Mouse (Mus musculus): ENCODE data around the gene Sept9. TPM values are rescaled to one million over a fixed set of nuclear protein-coding genes. Genes with fewer than 3 reads are reported as not detected.

Sept9 gene
- 65.5 and 118 TPM in 2 replicates for polyA plus RNA-seq (2012; ENCODE audit: insufficient read depth, insufficient read length, missing spikeins)

- Histone ChIP-seq H3K4me3 (ENCODE audit: insufficient read depth, low read depth, low read length) (peak within 1 kb of the TSS; percentile 65), H3K4me1 (ENCODE audit: control insufficient read depth, insufficient read depth, insufficient read length, low read length) (peaks cover 17% of the 10 kb centered on the region), H3K27ac (replicated peaks; ENCODE audit: low read depth, low read length) (peak within 1 kb of the TSS; percentile 94)
Observed at GRCm38 (mm10) chr11:117199282-117200175, at the start of gene Sept9. Gene Sept9, plus strand, starts transcription at chr11:117199661.

GRCm38 (mm10) chr11:117150467-117150966, 48.9 kb upstream of the Sept9 start:
- Histone ChIP-seq H3K27ac (replicated peaks; ENCODE audit: low read depth, low read length) (no peak overlapping the region), H3K4me3 (ENCODE audit: insufficient read depth, low read depth, low read length) (no peak overlapping the region), H3K4me1 (ENCODE audit: control insufficient read depth, insufficient read depth, insufficient read length, low read length) (peaks cover 6% of the 10 kb centered on the region)

GRCm38 (mm10) chr11:117151461-117151860, 48.0 kb upstream of the Sept9 start:
- Histone ChIP-seq H3K27ac (replicated peaks; ENCODE audit: low read depth, low read length) (no peak overlapping the region), H3K4me3 (ENCODE audit: insufficient read depth, low read depth, low read length) (no peak overlapping the region), H3K4me1 (ENCODE audit: control insufficient read depth, insufficient read depth, insufficient read length, low read length) (peaks cover 6% of the 10 kb centered on the region)

GRCm38 (mm10) chr11:117152541-117152940, 46.9 kb upstream of the Sept9 start:
- no peak overlapping the region for H3K4me3 ChIP-seq (ENCODE audit: insufficient read depth, low read depth, low read length)
- H3K4me1 ChIP-seq (ENCODE audit: control insufficient read depth, insufficient read depth, insufficient read length, low read length) = peaks cover 6% of the 10 kb centered on the region
- no peak overlapping the region for H3K27ac ChIP-seq (replicated peaks; ENCODE audit: low read depth, low read length)

- H3K4me1 ChIP-seq (ENCODE audit: control insufficient read depth, insufficient read depth, insufficient read length, low read length) = peaks cover 6% of the 10 kb centered on the region
- H3K4me3 ChIP-seq (ENCODE audit: insufficient read depth, low read depth, low read length) = no peak overlapping the region
- no peak overlapping the region for H3K27ac ChIP-seq (replicated peaks; ENCODE audit: low read depth, low read length)
Observed at GRCm38 (mm10) chr11:117153553-117153952, 45.9 kb upstream of the Sept9 start.

- Histone ChIP-seq H3K4me3 (ENCODE audit: insufficient read depth, low read depth, low read length) (no peak overlapping the region), H3K27ac (replicated peaks; ENCODE audit: low read depth, low read length) (no peak overlapping the region), H3K4me1 (ENCODE audit: control insufficient read depth, insufficient read depth, insufficient read length, low read length) (peaks cover 6% of the 10 kb centered on the region)
Observed at GRCm38 (mm10) chr11:117154088-117154815, 45.2 kb upstream of the Sept9 start.

GRCm38 (mm10) chr11:117156725-117157124, 42.7 kb upstream of the Sept9 start:
- Histone ChIP-seq H3K27ac (replicated peaks; ENCODE audit: low read depth, low read length) (no peak overlapping the region), H3K4me1 (ENCODE audit: control insufficient read depth, insufficient read depth, insufficient read length, low read length) (no peaks in the 10 kb centered on the region), H3K4me3 (ENCODE audit: insufficient read depth, low read depth, low read length) (no peak overlapping the region)

- H3K4me1 ChIP-seq (ENCODE audit: control insufficient read depth, insufficient read depth, insufficient read length, low read length) = no peaks in the 10 kb centered on the region
- H3K4me3 ChIP-seq (ENCODE audit: insufficient read depth, low read depth, low read length) = no peak overlapping the region
- H3K27ac ChIP-seq (replicated peaks; ENCODE audit: low read depth, low read length) = no peak overlapping the region
Observed at GRCm38 (mm10) chr11:117158343-117158742, 41.1 kb upstream of the Sept9 start.

GRCm38 (mm10) chr11:117159257-117159945, 40.1 kb upstream of the Sept9 start:
- H3K4me1 ChIP-seq (ENCODE audit: control insufficient read depth, insufficient read depth, insufficient read length, low read length) = no peaks in the 10 kb centered on the region
- H3K27ac ChIP-seq (replicated peaks; ENCODE audit: low read depth, low read length) = no peak overlapping the region

GRCm38 (mm10) chr11:117159946-117160307, 39.5 kb upstream of the Sept9 start:
- Histone ChIP-seq H3K4me3 (ENCODE audit: insufficient read depth, low read depth, low read length) (no peak overlapping the region), H3K27ac (replicated peaks; ENCODE audit: low read depth, low read length) (no peak overlapping the region), H3K4me1 (ENCODE audit: control insufficient read depth, insufficient read depth, insufficient read length, low read length) (no peaks in the 10 kb centered on the region)

More at GRCm38 (mm10) chr11:117159257-117159945, 40.1 kb upstream of the Sept9 start:
- no peak overlapping the region for H3K4me3 ChIP-seq (ENCODE audit: insufficient read depth, low read depth, low read length)

GRCm38 (mm10) chr11:117160791-117161190, 38.7 kb upstream of the Sept9 start:
- no peak overlapping the region for H3K27ac ChIP-seq (replicated peaks; ENCODE audit: low read depth, low read length)
- H3K4me3 ChIP-seq (ENCODE audit: insufficient read depth, low read depth, low read length) = no peak overlapping the region
- H3K4me1 ChIP-seq (ENCODE audit: control insufficient read depth, insufficient read depth, insufficient read length, low read length) = no peaks in the 10 kb centered on the region

GRCm38 (mm10) chr11:117161574-117161973, 37.9 kb upstream of the Sept9 start:
- no peak overlapping the region for H3K27ac ChIP-seq (replicated peaks; ENCODE audit: low read depth, low read length)
- H3K4me1 ChIP-seq (ENCODE audit: control insufficient read depth, insufficient read depth, insufficient read length, low read length) = no peaks in the 10 kb centered on the region
- no peak overlapping the region for H3K4me3 ChIP-seq (ENCODE audit: insufficient read depth, low read depth, low read length)

- Histone ChIP-seq H3K27ac (replicated peaks; ENCODE audit: low read depth, low read length) (no peak overlapping the region), H3K4me3 (ENCODE audit: insufficient read depth, low read depth, low read length) (no peak overlapping the region), H3K4me1 (ENCODE audit: control insufficient read depth, insufficient read depth, insufficient read length, low read length) (no peaks in the 10 kb centered on the region)
Observed at GRCm38 (mm10) chr11:117163098-117163497, 36.4 kb upstream of the Sept9 start.

- H3K27ac ChIP-seq (replicated peaks; ENCODE audit: low read depth, low read length) = no peak overlapping the region
- H3K4me1 ChIP-seq (ENCODE audit: control insufficient read depth, insufficient read depth, insufficient read length, low read length) = no peaks in the 10 kb centered on the region
Observed at GRCm38 (mm10) chr11:117163771-117164170, 35.7 kb upstream of the Sept9 start.

More at GRCm38 (mm10) chr11:117163771-117164170, 35.7 kb upstream of the Sept9 start:
- no peak overlapping the region for H3K4me3 ChIP-seq (ENCODE audit: insufficient read depth, low read depth, low read length)
